Mouse (Mus musculus) embryonic facial prominence, embryonic 13.5 days (tissue): ENCODE results near the gene L1td1. TPM values are rescaled to one million over a fixed set of nuclear protein-coding genes. Genes with fewer than 3 reads are reported as not detected.

Experiments used
- ATAC-seq: fragments of 200-750 bp; cut with Nextera tagmentation; 2 replicates; pipeline ENCODE4 v1.8.0; 2017; ENCODE audit warnings: low read depth; ENCODE audit not compliant: insufficient number of reproducible peaks, insufficient read depth, low FRiP score, low TSS enrichment
- H3K27ac ChIP-seq: fragments of 300-500 bp; sonication (generic); 2 replicates; pipeline ENCODE4 v1.5.1; 2015; ENCODE audit warnings: moderate library complexity, mild to moderate bottlenecking, inconsistent platforms
- H3K27me3 ChIP-seq: fragments of 300-500 bp; sonication (generic); 2 replicates; pipeline ENCODE4 v1.6.1; 2015; ENCODE audit warnings: mild to moderate bottlenecking, inconsistent platforms
- H3K36me3 ChIP-seq: fragments of 300-500 bp; sonication (generic); 2 replicates; pipeline ENCODE4 v1.6.1; 2015; ENCODE audit warnings: mild to moderate bottlenecking, inconsistent platforms
- H3K4me1 ChIP-seq: fragments of 300-500 bp; sonication (generic); 2 replicates; pipeline ENCODE4 v1.6.1; 2015; ENCODE audit warnings: inconsistent platforms
- H3K4me2 ChIP-seq: fragments of 300-500 bp; sonication (generic); 2 replicates; pipeline ENCODE4 v1.6.1; 2015; ENCODE audit warnings: moderate library complexity, mild to moderate bottlenecking, inconsistent platforms
- H3K4me3 ChIP-seq: fragments of 300-500 bp; sonication (generic); 2 replicates; pipeline ENCODE4 v1.5.1; 2015; ENCODE audit warnings: mild to moderate bottlenecking, inconsistent platforms
- H3K9ac ChIP-seq: fragments of 300-500 bp; sonication (generic); 2 replicates; pipeline ENCODE4 v1.6.1; 2015; ENCODE audit warnings: mild to moderate bottlenecking, inconsistent platforms
- H3K9me3 ChIP-seq: fragments of 300-500 bp; sonication (generic); 2 replicates; pipeline ENCODE4 v1.6.1; 2016; ENCODE audit warnings: inconsistent platforms
- WGBS: fragments of 180-500 bp; shearing (Covaris S2); methylation state at CpG from one replicate; pipeline ENCODE4 v1.1.7; 2015; ENCODE audit warnings: mixed read lengths; 5-methylcytosine and 5-hydroxymethylcytosine counted together
- polyA plus RNA-seq: library from polyadenylated mRNA; unstranded; fragments of >200 nt; fragmentation: Nextera tagmentation; extraction: Ambion mirVana; gene quantifications from 2 replicates; pipeline ENCODE4 v1.2.1, GENCODE M21; 2015

The L1td1 gene
- 0.43 and 1.7 TPM in 2 replicates for polyA plus RNA-seq

DNA sequence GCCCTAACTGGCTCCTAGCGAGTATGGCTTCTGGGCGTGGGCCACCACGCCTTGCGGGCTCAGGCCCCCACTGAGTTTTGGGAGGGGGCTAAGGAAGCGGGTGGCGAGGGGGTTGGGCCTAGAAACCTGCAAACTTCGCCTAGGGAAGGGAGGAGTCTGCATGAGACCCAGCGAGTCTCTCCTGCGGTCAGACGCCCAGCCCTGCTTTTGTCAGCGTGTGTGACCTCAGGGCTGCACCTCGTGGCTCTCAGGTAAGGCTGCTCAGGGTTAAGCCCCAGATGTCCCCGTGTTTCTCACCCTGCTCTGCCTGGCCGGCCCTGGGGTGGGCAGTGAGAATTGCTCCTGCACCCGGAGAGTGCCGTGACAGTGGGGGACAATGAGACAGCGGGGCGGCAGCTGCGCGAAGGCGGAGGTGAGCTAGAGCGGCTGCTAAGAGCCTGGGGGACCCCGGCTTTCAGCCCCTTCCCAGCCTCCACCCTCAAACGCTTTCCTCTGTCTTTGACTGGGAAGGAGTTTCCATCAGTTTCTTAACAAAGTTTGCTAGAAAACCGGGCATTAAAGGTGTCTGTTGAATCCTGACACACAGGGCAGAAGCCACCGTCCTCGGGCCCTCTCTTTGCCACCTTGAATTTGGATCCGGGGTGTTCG is at the start of gene L1td1:
Gene L1td1, plus strand, starts transcription at position 145 of the 648 bp plus-strand sequence.
- Histone ChIP-seq H3K4me2 (peak within 1 kb of the TSS; percentile 86), H3K9me3 (no peaks in the 10 kb centered on the region), H3K9ac (peak within 1 kb of the TSS; percentile 61), H3K36me3 (no peaks in the 10 kb centered on the region), H3K27me3 (peaks cover 27% of the 10 kb centered on the region), H3K4me1 (peaks cover 19% of the 10 kb centered on the region), H3K27ac (no peak within 1 kb of the TSS), H3K4me3 (peak within 1 kb of the TSS; percentile 42)
- 4% methylated on average over 29 of the region's 29 CpGs for WGBS
- no peak for ATAC-seq

DNA sequence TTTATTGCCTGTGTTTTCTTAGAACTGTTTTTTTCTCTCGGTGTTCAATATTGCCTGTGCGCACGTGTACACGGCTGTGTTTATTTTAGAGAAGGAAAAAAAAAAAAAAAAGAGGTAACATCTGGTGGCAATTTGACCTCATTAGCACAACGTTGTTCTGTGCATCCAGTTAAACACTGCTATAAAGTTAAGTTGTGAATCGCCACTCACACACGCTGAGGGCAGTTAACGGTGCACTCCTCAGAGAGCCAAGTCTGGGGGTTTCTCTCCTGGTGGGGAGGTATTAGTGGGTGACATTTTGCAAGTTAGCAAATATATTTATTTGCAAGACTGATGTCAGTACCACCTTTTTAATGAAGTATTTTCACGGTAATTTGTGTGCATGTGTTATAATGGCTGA is 49.0 kb upstream of the L1td1 start:
- H3K27me3 ChIP-seq: no peaks in the 10 kb centered on the region; the same call in 1 of the 2 replicates

DNA sequence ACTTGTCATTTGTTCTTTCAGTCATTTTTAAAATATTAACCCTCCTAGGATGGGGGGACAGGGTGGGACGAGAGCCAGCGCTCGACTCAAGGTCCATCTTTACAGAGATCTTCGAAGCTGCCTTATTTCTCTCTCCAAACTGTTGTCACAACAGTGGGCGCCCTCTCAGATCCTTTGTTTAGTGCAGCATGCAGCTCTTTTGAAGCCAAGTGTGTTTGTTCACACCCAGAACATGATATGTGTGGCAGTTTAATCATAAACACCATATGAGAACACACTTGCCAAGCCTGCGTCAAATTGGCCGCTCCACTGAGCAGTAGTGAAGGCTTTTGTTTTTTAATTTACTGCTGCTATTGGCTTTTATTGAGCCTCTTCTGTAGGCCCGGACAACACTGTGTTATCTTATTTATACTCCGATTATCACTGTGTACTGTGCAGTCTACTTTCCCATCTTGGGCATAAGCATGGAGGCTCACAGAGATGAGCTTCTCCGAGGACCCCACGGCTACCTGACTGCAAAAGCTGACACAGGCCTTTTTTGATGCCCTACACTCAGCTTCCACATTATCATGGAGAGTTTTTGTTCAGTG is 39.8 kb upstream of the L1td1 start:
- Histone ChIP-seq H3K36me3 (peaks cover 17% of the 10 kb centered on the region), H3K27ac (no peak overlapping the region), H3K4me3 (no peak overlapping the region), H3K4me2 (no peak overlapping the region), H3K4me1 (no peaks in the 10 kb centered on the region), H3K9me3 (peaks cover 5% of the 10 kb centered on the region; the same call in 1 of the 2 replicates), H3K27me3 (no peaks in the 10 kb centered on the region), H3K9ac (no peak overlapping the region)
- 92% methylated on average over 11 of the region's 11 CpGs for WGBS
- ATAC-seq: no peak

More for the DNA sequence above, 49.0 kb upstream of the L1td1 start:
- Histone ChIP-seq H3K9ac (no peak overlapping the region), H3K4me3 (no peak overlapping the region), H3K36me3 (no peaks in the 10 kb centered on the region), H3K9me3 (no peaks in the 10 kb centered on the region), H3K27ac (no peak overlapping the region), H3K4me1 (peaks cover 8% of the 10 kb centered on the region), H3K4me2 (peak overlapping the region; percentile 5)
- no peak for ATAC-seq
- 32% methylated on average over 9 of the region's 9 CpGs for WGBS

DNA sequence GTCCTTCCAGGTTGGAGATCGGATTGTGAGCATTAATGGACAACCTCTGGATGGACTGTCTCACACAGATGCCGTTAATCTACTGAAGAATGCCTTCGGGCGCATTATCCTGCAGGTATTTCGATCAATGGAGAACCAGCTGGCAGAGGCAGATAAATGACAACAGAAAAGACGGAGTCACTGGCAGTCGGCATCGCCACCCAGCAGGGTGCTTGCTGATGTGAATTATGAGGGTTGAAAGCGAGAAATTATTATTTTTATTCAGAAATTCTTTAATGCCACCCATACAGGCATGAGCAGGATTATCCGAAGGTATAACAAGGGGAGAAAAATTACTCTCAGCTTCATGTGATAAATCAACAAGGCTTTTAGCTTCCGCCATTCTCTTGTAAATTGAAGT is 38.4 kb upstream of the L1td1 start:
- peaks cover 17% of the 10 kb centered on the region for H3K36me3 ChIP-seq
- no peaks in the 10 kb centered on the region for H3K27me3 ChIP-seq
- H3K27ac ChIP-seq: no peak overlapping the region
- no peak overlapping the region for H3K4me2 ChIP-seq
- WGBS: 84% methylated on average over 11 of the region's 11 CpGs
- no peak for ATAC-seq
- H3K9ac ChIP-seq: no peak overlapping the region
- H3K4me3 ChIP-seq: no peak overlapping the region
- peaks cover 5% of the 10 kb centered on the region; the same call in 1 of the 2 replicates for H3K9me3 ChIP-seq
- H3K4me1 ChIP-seq: no peaks in the 10 kb centered on the region

DNA sequence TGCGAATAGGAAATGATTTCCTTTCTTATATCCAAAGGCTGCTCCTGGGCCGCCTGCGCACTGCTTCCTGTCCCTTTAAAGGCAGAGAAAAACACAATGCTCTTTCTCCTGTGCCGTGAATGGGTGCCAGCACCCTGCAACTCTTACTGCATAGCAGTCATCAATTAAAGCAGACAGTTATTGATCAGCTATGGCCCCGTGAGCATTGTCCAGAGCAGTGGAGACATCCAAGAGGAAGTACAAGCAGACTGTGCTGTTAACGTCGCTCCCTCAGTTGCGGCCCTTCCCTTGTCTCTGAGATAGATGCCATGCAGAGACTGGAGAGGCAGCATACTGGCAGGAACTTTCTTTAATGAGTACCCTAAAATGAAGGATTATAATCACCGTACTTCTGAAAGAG is 38.0 kb upstream of the L1td1 start:
- no peaks in the 10 kb centered on the region for H3K27me3 ChIP-seq
- no peak overlapping the region for H3K27ac ChIP-seq
- 91% methylated on average over 9 of the region's 9 CpGs for WGBS
- peaks cover 17% of the 10 kb centered on the region for H3K36me3 ChIP-seq
- no peak overlapping the region for H3K9ac ChIP-seq
- no peak overlapping the region for H3K4me2 ChIP-seq
- ATAC-seq: no peak
- no peaks in the 10 kb centered on the region for H3K4me1 ChIP-seq
- H3K4me3 ChIP-seq: no peak overlapping the region
- H3K9me3 ChIP-seq: peaks cover 5% of the 10 kb centered on the region; the same call in 1 of the 2 replicates

DNA sequence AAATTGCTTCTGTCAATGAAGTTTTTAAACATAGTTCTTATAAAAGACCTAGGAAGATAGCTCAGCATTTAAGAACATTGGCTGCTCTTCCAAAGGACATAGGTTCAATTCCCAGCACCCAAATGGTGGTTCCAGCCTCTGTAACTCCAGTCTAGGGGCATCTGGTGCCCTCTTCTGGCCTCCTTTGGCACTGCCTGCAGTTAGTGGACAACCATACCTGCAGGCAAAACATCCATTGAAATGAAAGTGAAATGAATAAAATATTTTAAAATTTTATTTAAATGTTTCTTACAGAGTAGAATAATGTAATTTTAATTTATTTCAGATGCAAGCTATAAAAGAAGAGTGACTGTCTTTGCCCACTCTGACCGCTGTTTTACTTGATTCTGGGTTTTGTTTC is 36.5 kb upstream of the L1td1 start:
- Histone ChIP-seq H3K36me3 (peaks cover 17% of the 10 kb centered on the region), H3K27me3 (no peaks in the 10 kb centered on the region), H3K27ac (no peak overlapping the region), H3K9ac (no peak overlapping the region), H3K4me1 (no peaks in the 10 kb centered on the region), H3K9me3 (peaks cover 5% of the 10 kb centered on the region; the same call in 1 of the 2 replicates), H3K4me3 (no peak overlapping the region), H3K4me2 (no peak overlapping the region)
- WGBS: 86% methylated on average over 1 of the region's 1 CpGs
- no peak for ATAC-seq

DNA sequence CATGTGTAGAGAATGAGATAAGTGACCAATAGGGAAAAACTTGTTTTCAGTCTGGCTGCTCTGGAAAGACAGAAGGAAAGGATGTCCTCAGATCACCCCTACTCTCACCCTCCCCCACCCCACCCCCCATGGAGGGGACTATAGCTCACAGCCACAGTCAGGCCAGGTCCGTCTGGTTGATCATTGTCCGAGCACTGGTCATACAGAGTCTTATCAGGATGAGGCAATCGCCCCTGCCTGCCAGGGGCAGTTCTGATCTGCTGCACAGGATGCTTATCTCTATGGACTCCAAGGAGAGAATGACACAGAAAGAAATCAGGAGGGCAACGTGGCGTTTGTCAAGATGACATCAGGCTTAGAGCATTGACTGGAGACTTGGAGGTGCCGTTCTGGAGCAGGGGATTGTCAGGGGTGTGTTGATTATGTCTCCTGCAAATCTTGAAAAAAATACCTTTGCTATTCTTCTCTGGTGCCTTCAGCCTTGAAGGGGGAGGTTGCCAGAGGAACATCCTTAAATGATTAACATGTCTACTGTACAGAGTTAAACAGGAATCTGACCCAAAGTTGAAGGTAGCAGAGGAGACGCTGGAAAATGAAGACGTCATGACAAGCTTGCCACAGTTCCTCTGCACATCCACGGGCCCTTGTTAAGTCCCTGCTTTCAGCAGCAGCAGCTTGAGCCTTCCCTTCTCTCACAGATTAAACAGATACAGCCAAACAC is 32.9 kb upstream of the L1td1 start:
- peaks cover 5% of the 10 kb centered on the region; the same call in 1 of the 2 replicates for H3K9me3 ChIP-seq
- H3K4me2 ChIP-seq: no peak overlapping the region
- no peaks in the 10 kb centered on the region for H3K27me3 ChIP-seq
- no peak overlapping the region for H3K9ac ChIP-seq
- H3K4me3 ChIP-seq: no peak overlapping the region
- 63% methylated on average over 9 of the region's 9 CpGs for WGBS
- no peak overlapping the region for H3K27ac ChIP-seq
- H3K36me3 ChIP-seq: peaks cover 14% of the 10 kb centered on the region
- H3K4me1 ChIP-seq: no peaks in the 10 kb centered on the region
- no peak for ATAC-seq

DNA sequence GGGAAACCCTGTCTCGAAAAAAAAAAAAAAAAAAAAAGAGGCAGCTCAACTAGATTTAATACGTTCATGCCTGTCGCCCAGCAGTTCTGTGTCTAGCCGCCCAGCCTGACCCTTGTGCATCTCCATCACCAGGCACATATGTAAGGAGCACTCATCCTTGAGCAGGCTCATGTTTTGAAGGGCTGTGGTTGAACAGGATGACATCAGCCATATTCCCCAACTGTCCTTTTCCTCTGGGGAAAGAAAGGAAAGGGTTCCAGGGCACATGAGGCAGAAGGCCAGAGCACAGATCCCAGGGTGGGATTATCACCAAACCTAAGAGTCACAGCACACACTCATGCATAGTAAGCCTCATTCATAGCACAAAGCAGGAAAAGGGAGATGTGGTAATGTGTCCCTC is 28.6 kb upstream of the L1td1 start:
- H3K27ac ChIP-seq: no peak overlapping the region
- H3K9ac ChIP-seq: no peak overlapping the region
- no peak overlapping the region for H3K4me2 ChIP-seq
- whole genome bisulfite sequencing: 80% methylated on average over 4 of the region's 4 CpGs
- H3K36me3 ChIP-seq: no peaks in the 10 kb centered on the region
- peaks cover 15% of the 10 kb centered on the region for H3K4me1 ChIP-seq
- H3K4me3 ChIP-seq: no peak overlapping the region
- no peaks in the 10 kb centered on the region for H3K27me3 ChIP-seq
- no peaks in the 10 kb centered on the region for H3K9me3 ChIP-seq
- no peak for ATAC-seq

DNA sequence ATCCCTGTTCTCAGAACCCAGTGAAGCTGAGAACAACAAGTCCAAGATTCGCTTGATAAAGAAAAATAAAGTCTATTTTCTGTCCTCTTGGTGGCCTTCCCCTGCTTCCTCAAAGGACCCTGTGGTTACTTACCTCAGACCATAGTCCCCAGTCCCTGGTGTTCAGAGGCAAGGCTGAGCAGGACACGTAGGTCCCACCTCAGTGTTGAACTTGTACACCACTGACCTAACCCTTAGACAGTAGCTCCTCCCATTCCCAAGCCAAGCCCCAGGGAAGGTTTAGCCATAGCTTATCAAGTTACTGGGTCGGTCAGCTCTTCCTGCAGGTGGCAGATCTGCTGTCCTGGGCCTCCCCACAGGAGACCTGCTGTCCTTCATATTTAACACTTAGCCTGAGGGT is 27.6 kb upstream of the L1td1 start:
- Histone ChIP-seq H3K4me1 (peaks cover 15% of the 10 kb centered on the region), H3K27ac (no peak overlapping the region), H3K9me3 (no peaks in the 10 kb centered on the region), H3K27me3 (no peaks in the 10 kb centered on the region), H3K4me3 (no peak overlapping the region), H3K36me3 (no peaks in the 10 kb centered on the region), H3K4me2 (no peak overlapping the region), H3K9ac (no peak overlapping the region)
- 42% methylated on average over 3 of the region's 3 CpGs for WGBS
- ATAC-seq: no peak

DNA sequence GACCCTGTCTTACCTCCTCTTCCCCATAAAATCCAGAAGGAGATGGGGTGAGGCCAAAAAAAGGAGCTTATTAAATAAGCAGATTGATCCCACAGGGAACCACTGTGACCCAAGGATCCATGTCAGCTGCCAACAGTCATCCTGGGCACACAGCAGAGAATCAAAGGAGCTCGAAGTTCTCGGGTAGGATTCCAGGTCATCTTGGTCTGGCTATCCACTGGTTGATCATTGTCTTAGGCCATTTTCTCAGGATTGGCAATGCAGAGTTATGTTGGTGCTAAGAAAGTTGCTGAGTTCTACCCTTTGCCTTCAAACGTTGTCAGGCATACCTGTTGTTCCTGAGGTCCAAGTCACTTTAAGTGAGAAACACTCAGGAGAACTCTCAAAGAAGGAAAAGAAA is 26.4 kb upstream of the L1td1 start:
- WGBS: 94% methylated on average over 3 of the region's 3 CpGs
- Histone ChIP-seq H3K4me1 (peaks cover 15% of the 10 kb centered on the region), H3K27ac (no peak overlapping the region), H3K4me2 (no peak overlapping the region), H3K9ac (no peak overlapping the region), H3K36me3 (no peaks in the 10 kb centered on the region), H3K27me3 (no peaks in the 10 kb centered on the region), H3K4me3 (no peak overlapping the region), H3K9me3 (no peaks in the 10 kb centered on the region)
- no peak for ATAC-seq

DNA sequence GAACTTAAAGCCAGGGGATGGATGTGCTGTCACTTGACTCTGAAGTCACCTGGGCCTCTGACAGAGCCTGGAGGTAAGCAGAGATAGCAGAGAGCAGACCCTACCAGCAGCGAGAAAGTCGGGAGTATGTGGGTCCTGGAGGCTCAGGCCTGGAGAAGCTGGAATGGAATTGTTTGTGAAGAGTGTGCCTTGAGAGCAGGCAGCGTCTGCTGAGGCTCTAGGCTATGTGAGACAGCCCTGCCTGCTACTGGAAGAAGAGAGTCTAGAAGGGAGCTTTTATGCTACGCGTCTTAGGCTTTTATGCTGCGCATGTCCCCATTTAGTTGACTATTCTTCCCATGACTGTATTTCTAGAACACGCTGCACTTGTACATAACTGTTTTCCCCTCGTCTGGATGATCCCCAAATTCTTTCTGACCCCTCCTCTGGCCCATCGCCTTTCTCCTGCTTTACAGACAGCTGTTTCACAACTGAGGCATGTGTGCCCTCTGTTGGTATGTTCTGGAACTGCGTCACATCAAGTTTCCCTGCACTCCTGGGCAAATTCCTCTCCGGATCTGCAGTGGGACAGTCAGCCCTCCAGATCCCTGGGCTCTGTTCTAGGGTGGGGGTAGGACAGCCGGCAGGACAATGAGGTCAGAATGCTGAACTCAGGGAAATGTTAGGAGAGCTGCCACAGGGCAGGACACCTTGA is 24.2 kb upstream of the L1td1 start:
- Histone ChIP-seq H3K4me3 (no peak overlapping the region), H3K27ac (no peak overlapping the region), H3K27me3 (no peaks in the 10 kb centered on the region), H3K9me3 (no peaks in the 10 kb centered on the region), H3K9ac (no peak overlapping the region), H3K4me1 (peaks cover 15% of the 10 kb centered on the region), H3K36me3 (no peaks in the 10 kb centered on the region), H3K4me2 (peak overlapping the region; percentile 44)
- WGBS: 28% methylated on average over 12 of the region's 12 CpGs
- ATAC-seq: peak; percentile 23; the same call in 1 of the 2 replicates
